Mouse (Mus musculus) MEL (cell line): ENCODE data around the gene Osbpl8. TPM values are rescaled to one million over a fixed set of nuclear protein-coding genes. Genes with fewer than 3 reads are reported as not detected.

ENCODE experiments used
- DNase-seq: peaks from one replicate; pipeline ENCODE4 v3.0.0; 2011; ENCODE audit warnings: low read depth, low spot score
- H3K27ac ChIP-seq: 2 replicates; pipeline ENCODE4 v1.5.1; 2012; ENCODE audit warnings: low read depth, mild to moderate bottlenecking, control low read depth, low read length, moderate library complexity; ENCODE audit not compliant: control insufficient read depth
- H3K27me3 ChIP-seq, 2 experiments: fragments of 150-350 bp in 1 of 2; sonication (generic) in 1 of 2; 2 replicates each; pipeline ENCODE4 v1.6.1; 2012; ENCODE audit warnings: low read length in 2 of 2, mild to moderate bottlenecking in 2 of 2, improper control_type of control experiment in 1 of 2, moderate library complexity in 1 of 2; ENCODE audit not compliant: insufficient read depth in 2 of 2, control insufficient read depth in 1 of 2
- H3K36me3 ChIP-seq, 2 experiments: 2 replicates each; pipeline ENCODE4 v1.6.1; 2012 to 2014; ENCODE audit warnings: low read length in 2 of 2, improper control_type of control experiment in 1 of 2, inconsistent platforms in 1 of 2, mild to moderate bottlenecking in 1 of 2; ENCODE audit not compliant: insufficient read depth in 2 of 2, control insufficient read depth in 1 of 2
- H3K4me1 ChIP-seq, 2 experiments: fragments of 150-350 bp in 1 of 2; sonication (generic) in 1 of 2; 2 replicates each; pipeline ENCODE4 v1.6.1; 2012; ENCODE audit warnings: low read length in 2 of 2, improper control_type of control experiment in 1 of 2, mild to moderate bottlenecking in 1 of 2; ENCODE audit not compliant: insufficient read depth in 2 of 2, control insufficient read depth in 1 of 2
- H3K4me3 ChIP-seq, 2 experiments: fragments of 150-350 bp in 1 of 2; sonication (generic) in 1 of 2; 2 replicates each; pipeline ENCODE4 v1.5.1; 2012; ENCODE audit warnings: low read depth in 2 of 2, low read length in 2 of 2, mild to moderate bottlenecking in 2 of 2, moderate library complexity in 2 of 2, control low read depth in 1 of 2, improper control_type of control experiment in 1 of 2; ENCODE audit not compliant: control insufficient read depth in 1 of 2, insufficient read depth in 1 of 2
- H3K79me2 ChIP-seq: 2 replicates; pipeline ENCODE4 v1.6.1; 2012; ENCODE audit warnings: mild to moderate bottlenecking, low read length, moderate library complexity; ENCODE audit not compliant: control insufficient read depth, poor library complexity, insufficient read depth
- H3K9ac ChIP-seq: 2 replicates; pipeline ENCODE4 v1.6.1; 2012; ENCODE audit warnings: low read depth, mild to moderate bottlenecking, control low read depth, low read length, moderate library complexity; ENCODE audit not compliant: control insufficient read depth, poor library complexity, severe bottlenecking
- H3K9me3 ChIP-seq: fragments of 150-350 bp; sonication (generic); replicated peaks from 2 replicates; pipeline ENCODE4 v1.6.1; 2012; ENCODE audit warnings: mild to moderate bottlenecking, low read length, improper control_type of control experiment, moderate library complexity; ENCODE audit not compliant: insufficient read depth
- BHLHE40 ChIP-seq: IDR thresholded peaks from 2 replicates; pipeline ENCODE4 v1.6.1; 2012; ENCODE audit warnings: low read depth, mild to moderate bottlenecking, inconsistent platforms, low read length, improper control_type of control experiment, borderline replicate concordance
- CHD1 ChIP-seq: IDR thresholded peaks from 2 replicates; pipeline ENCODE4 v1.6.1; 2012; ENCODE audit warnings: low read depth, mild to moderate bottlenecking, inconsistent platforms, low read length, improper control_type of control experiment
- CHD2 ChIP-seq: IDR thresholded peaks from 2 replicates; pipeline ENCODE4 v1.6.1; 2011; ENCODE audit warnings: low read length, improper control_type of control experiment
- EP300 ChIP-seq, 2 experiments: IDR thresholded peaks; 2 replicates each; pipeline ENCODE4 v1.6.1; 2011; ENCODE audit warnings: improper control_type of control experiment in 2 of 2, low read length in 2 of 2, low read depth in 1 of 2, mild to moderate bottlenecking in 1 of 2
- ETS1 ChIP-seq: IDR thresholded peaks from 2 replicates; pipeline ENCODE4 v1.6.1; 2012; ENCODE audit warnings: low read depth, mild to moderate bottlenecking, inconsistent platforms, low read length, improper control_type of control experiment, moderate library complexity
- HCFC1 ChIP-seq: IDR thresholded peaks from 2 replicates; pipeline ENCODE4 v1.6.1; 2012; ENCODE audit warnings: low read depth, mild to moderate bottlenecking, inconsistent platforms, low read length, improper control_type of control experiment, moderate library complexity
- JUND ChIP-seq: IDR thresholded peaks from 2 replicates; pipeline ENCODE4 v1.6.1; 2011; ENCODE audit warnings: low read depth, mild to moderate bottlenecking, improper control_type of control experiment, low read length
- KAT2A ChIP-seq: conservative IDR thresholded peaks from 2 replicates; pipeline ENCODE4 v1.6.1; 2012; ENCODE audit warnings: low read depth, low read length, improper control_type of control experiment, inconsistent platforms
- MAX ChIP-seq: IDR thresholded peaks from 2 replicates; pipeline ENCODE4 v1.6.1; 2011; ENCODE audit warnings: low read length, improper control_type of control experiment
- MEF2A ChIP-seq: IDR thresholded peaks from 2 replicates; pipeline ENCODE4 v1.6.1; 2014; ENCODE audit warnings: low read depth, mild to moderate bottlenecking, inconsistent platforms, low read length, improper control_type of control experiment; ENCODE audit not compliant: poor library complexity, insufficient replicate concordance, severe bottlenecking; ENCODE audit errors: extremely low read depth
- MXI1 ChIP-seq: IDR thresholded peaks from 2 replicates; pipeline ENCODE4 v1.6.1; 2011; ENCODE audit warnings: mild to moderate bottlenecking, low read depth, low read length, improper control_type of control experiment
- MYB ChIP-seq: IDR thresholded peaks from 2 replicates; pipeline ENCODE4 v1.6.1; 2011; ENCODE audit warnings: mild to moderate bottlenecking, low read depth, low read length, improper control_type of control experiment
- NELFE ChIP-seq: IDR thresholded peaks from 2 replicates; pipeline ENCODE4 v1.6.1; 2011; ENCODE audit warnings: low read depth, low read length, improper control_type of control experiment
- NRF1 ChIP-seq: IDR thresholded peaks from 2 replicates; pipeline ENCODE4 v1.6.1; 2014; ENCODE audit warnings: low read depth, mild to moderate bottlenecking, inconsistent platforms, low read length, improper control_type of control experiment, moderate library complexity; ENCODE audit not compliant: poor library complexity, insufficient read depth, severe bottlenecking
- POLR2A ChIP-seq, 2 experiments: IDR thresholded peaks; 2 replicates each; pipeline ENCODE4 v1.6.1; 2011 to 2012; ENCODE audit warnings: low read length in 2 of 2, mild to moderate bottlenecking in 2 of 2, control low read depth in 1 of 2, improper control_type of control experiment in 1 of 2, low read depth in 1 of 2, moderate library complexity in 1 of 2; ENCODE audit not compliant: control insufficient read depth in 1 of 2, insufficient read depth in 1 of 2, poor library complexity in 1 of 2
- SIN3A ChIP-seq: IDR thresholded peaks from 2 replicates; pipeline ENCODE4 v1.6.1; 2012; ENCODE audit warnings: low read length, improper control_type of control experiment, inconsistent platforms
- TAL1 ChIP-seq: IDR thresholded peaks from 2 replicates; pipeline ENCODE4 v1.6.1; 2012; ENCODE audit warnings: mild to moderate bottlenecking, inconsistent platforms, low read length, moderate library complexity, mixed read lengths
- TBP ChIP-seq: IDR thresholded peaks from 2 replicates; pipeline ENCODE4 v1.8.0; 2011; ENCODE audit warnings: low read depth, low read length, improper control_type of control experiment
- TCF12 ChIP-seq: IDR thresholded peaks from 2 replicates; pipeline ENCODE4 v1.6.1; 2014; ENCODE audit warnings: low read depth, mild to moderate bottlenecking, inconsistent platforms, low read length, improper control_type of control experiment, moderate library complexity
- UBTF ChIP-seq: IDR thresholded peaks from 2 replicates; pipeline ENCODE4 v1.6.1; 2012; ENCODE audit warnings: low read depth, mild to moderate bottlenecking, inconsistent platforms, low read length, improper control_type of control experiment, moderate library complexity, borderline replicate concordance; ENCODE audit not compliant: insufficient read depth
- USF2 ChIP-seq, 2 experiments: IDR thresholded peaks; 2 replicates each; pipeline ENCODE4 v1.6.1; 2011 to 2012; ENCODE audit warnings: improper control_type of control experiment in 2 of 2, low read length in 2 of 2, borderline replicate concordance in 1 of 2, inconsistent platforms in 1 of 2, low read depth in 1 of 2, mild to moderate bottlenecking in 1 of 2; ENCODE audit not compliant: insufficient read depth in 1 of 2
- ZC3H11A ChIP-seq: IDR thresholded peaks from 2 replicates; pipeline ENCODE4 v1.6.1; 2012; ENCODE audit warnings: low read depth, mild to moderate bottlenecking, inconsistent platforms, low read length, improper control_type of control experiment
- ZKSCAN1 ChIP-seq: IDR thresholded peaks from 2 replicates; pipeline ENCODE4 v1.6.1; 2012; ENCODE audit warnings: low read depth, mild to moderate bottlenecking, inconsistent platforms, low read length, improper control_type of control experiment, moderate library complexity
- ZMIZ1 ChIP-seq: IDR thresholded peaks from 2 replicates; pipeline ENCODE4 v1.6.1; 2012; ENCODE audit warnings: low read depth, mild to moderate bottlenecking, inconsistent platforms, low read length, improper control_type of control experiment, moderate library complexity
- polyA plus RNA-seq, 2 experiments: library from polyadenylated mRNA; stranded (reverse) in 1 of 2; unstranded in 1 of 2; fragments of >175 nt in 1 of 2; fragments of >200 nt in 1 of 2; gene quantifications; 2 replicates each; pipeline versions ENCODE4 v1.2.1 to v1.2.4; 2012; ENCODE audit warnings: low replicate concordance in 2 of 2, low read depth in 1 of 2; ENCODE audit not compliant: insufficient read length in 2 of 2, insufficient read depth in 1 of 2, missing spikeins in 1 of 2
- total RNA-seq: library from RNA; depleted of rRNA; stranded (reverse); fragments of 300-350 nt; gene quantifications from 2 replicates; pipeline ENCODE4 v1.2.3, GENCODE M21; 2012

Gene Osbpl8
- total and polyA plus RNA-seq, 3 experiments, result 26.2 to 44.8 (median 33.4) TPM

- TF ChIP-seq POLR2A (IDR thresholded peaks at IDR 0.05; ENCODE audit: control insufficient read depth in 1 of 2, insufficient read depth in 1 of 2, low read depth in 1 of 2, low read length in 2 of 2, poor library complexity in 1 of 2) (peak; percentile 5 to 39; a peak in 1 of 4 replicates), BHLHE40 (no peak), ZC3H11A (no peak), NELFE (no peak), UBTF (0 out of 2 replicates have a peak, but pooled peaks have one; percentile 90), ZMIZ1 (no peak), HCFC1 (no peak), NRF1 (no peak), MXI1 (peak; percentile 77), USF2 (IDR thresholded peaks at IDR 0.05; ENCODE audit: borderline replicate concordance in 1 of 2, insufficient read depth in 1 of 2, low read depth in 1 of 2, low read length in 2 of 2) (no peak), TAL1 (no peak), MYB (no peak), MAX (peak; percentile 10; the same call in 1 of the 2 replicates), MEF2A (no peak), TBP (peak; percentile 35; the same call in 1 of the 2 replicates), TCF12 (no peak)
Measured at GRCm38 (mm10) chr10:111165219-111165981, 848 bp downstream of the Osbpl8 start (continued).

GRCm38 (mm10) chr10:111166057-111166841 is 1.7 kb downstream of the Osbpl8 start:
- Histone ChIP-seq H3K4me1 (peaks cover 23 to 32% of the 10 kb centered on the region in 2 experiments), H3K9me3 (no peaks in the 10 kb centered on the region), H3K27me3 (no peaks in the 10 kb centered on the region), H3K79me2 (peaks cover 59% of the 10 kb centered on the region), H3K27ac (peak overlapping the region; percentile 83), H3K36me3 (peaks cover 0 to 47% of the 10 kb centered on the region in 2 experiments; a peak in 3 of 4 replicates), H3K4me3 (peak overlapping the region; percentile 86 to 91), H3K9ac (peak overlapping the region; percentile 92)
- TF ChIP-seq TAL1, result no peak
- TF ChIP-seq SIN3A, result peak; percentile 36; the same call in 1 of the 2 replicates
- TF ChIP-seq ZKSCAN1, result no peak
- TF ChIP-seq EP300 (IDR thresholded peaks at IDR 0.05; ENCODE audit: low read depth in 1 of 2, low read length in 2 of 2), result peak in 1 of 2 experiments; percentile 16; a peak in 1 of 4 replicates
- TF ChIP-seq NRF1, result no peak
- TF ChIP-seq JUND, result no peak
- no peak for TF ChIP-seq MYB
- TF ChIP-seq CHD1, result peak; percentile 93
- no peak for TF ChIP-seq KAT2A
- TF ChIP-seq CHD2, result no peak
- no peak for TF ChIP-seq POLR2A (IDR thresholded peaks at IDR 0.05; ENCODE audit: control insufficient read depth in 1 of 2, insufficient read depth in 1 of 2, low read depth in 1 of 2, low read length in 2 of 2, poor library complexity in 1 of 2)
- TF ChIP-seq MXI1, result peak; percentile 27; the same call in 1 of the 2 replicates
- 0 out of 2 replicates have a peak, but pooled peaks have one; percentile 1 for TF ChIP-seq ETS1
- DNase-seq, result peak; percentile 53
